Mouse (Mus musculus) forebrain, embryonic 16.5 days (tissue): ENCODE results near the gene Gm595. TPM values are rescaled to one million over a fixed set of nuclear protein-coding genes. Genes with fewer than 3 reads are reported as not detected.
A peak's percentile ranks its signal among the peaks of the same experiment; 100 is the strongest.

Experiments
- ATAC-seq: fragments of 200-750 bp; cut with Nextera tagmentation; 2 replicates; pipeline ENCODE4 v1.8.0; 2017; ENCODE audit warnings: mild to moderate bottlenecking, moderate library complexity
- H3K27ac ChIP-seq: fragments of 300-500 bp; sonication (generic); 2 replicates; pipeline ENCODE4 v1.5.1; 2014; ENCODE audit warnings: low read length, control low read depth
- H3K27me3 ChIP-seq: fragments of 300-500 bp; sonication (generic); replicated peaks from 2 replicates; pipeline ENCODE4 v1.6.1; 2014; ENCODE audit warnings: low read length; ENCODE audit not compliant: control insufficient read depth, insufficient read depth
- H3K36me3 ChIP-seq: fragments of 300-500 bp; sonication (generic); 2 replicates; pipeline ENCODE4 v1.6.1; 2014; ENCODE audit not compliant: control insufficient read depth, insufficient read depth
- H3K4me1 ChIP-seq: fragments of 300-500 bp; sonication (generic); replicated peaks from 2 replicates; pipeline ENCODE4 v1.6.1; 2014; ENCODE audit warnings: low read length; ENCODE audit not compliant: control insufficient read depth, insufficient read depth
- H3K4me2 ChIP-seq: fragments of 300-500 bp; sonication (generic); 2 replicates; pipeline ENCODE4 v1.6.1; 2014; ENCODE audit warnings: mild to moderate bottlenecking, low read length, control low read depth
- H3K4me3 ChIP-seq: fragments of 300-500 bp; sonication (generic); replicated peaks from 2 replicates; pipeline ENCODE4 v1.5.1; 2014; ENCODE audit warnings: mild to moderate bottlenecking, low read length, control low read depth
- H3K9ac ChIP-seq: fragments of 300-500 bp; sonication (generic); replicated peaks from 2 replicates; pipeline ENCODE4 v1.6.1; 2014; ENCODE audit warnings: low read depth, low read length, control low read depth
- H3K9me3 ChIP-seq: fragments of 300-500 bp; sonication (generic); 2 replicates; pipeline ENCODE4 v1.6.1; 2016; ENCODE audit warnings: low read length; ENCODE audit not compliant: control insufficient read depth
- WGBS: fragments of 180-500 bp; shearing (Covaris S2); extraction: QIAGEN DNeasy Blood & Tissue Kit; methylation state at CpG from one replicate; pipeline ENCODE4 v1.1.7; 2014; 5-methylcytosine and 5-hydroxymethylcytosine counted together
- polyA plus RNA-seq: library from polyadenylated mRNA; unstranded; fragments of >200 nt; fragmentation: Nextera tagmentation; extraction: Ambion mirVana; gene quantifications from 2 replicates; pipeline ENCODE4 v1.2.1, GENCODE M21; 2015

Gene Gm595
- polyA plus RNA-seq: not detected in 2 replicates

DNA sequence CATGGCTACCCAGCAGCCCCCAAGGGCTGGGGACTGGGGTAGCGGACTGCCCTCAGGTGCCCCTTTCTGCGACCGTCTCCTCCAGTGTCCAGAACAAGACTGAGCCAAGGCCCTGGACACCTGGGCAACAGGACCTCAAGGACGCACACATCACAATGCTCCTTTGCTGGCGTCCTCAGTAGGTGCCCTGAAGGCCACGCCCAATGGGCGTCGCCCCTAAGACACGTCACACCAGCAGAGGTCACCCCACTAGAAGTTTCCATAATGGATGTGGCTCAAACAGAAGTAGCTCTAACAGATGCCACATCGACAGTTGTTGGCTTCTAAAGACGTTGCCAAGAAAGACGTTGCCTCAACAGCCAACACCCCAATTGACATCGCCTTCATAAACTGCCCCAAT, at the start of gene Gm595:
TSS of gene Gm595 (minus strand) at position 101 of the 400 bp plus-strand sequence.
- ATAC-seq: no peak
- 93% methylated on average over 13 of the region's 13 CpGs for WGBS
- no peak within 1 kb of the TSS for H3K27ac ChIP-seq
- no peak within 1 kb of the TSS for H3K9ac ChIP-seq
- no peak within 1 kb of the TSS for H3K4me3 ChIP-seq
- H3K9me3 ChIP-seq: no peaks in the 10 kb centered on the region
- no peaks in the 10 kb centered on the region for H3K27me3 ChIP-seq
- no peaks in the 10 kb centered on the region for H3K4me1 ChIP-seq
- H3K36me3 ChIP-seq: no peaks in the 10 kb centered on the region
- H3K4me2 ChIP-seq: no peak within 1 kb of the TSS

DNA sequence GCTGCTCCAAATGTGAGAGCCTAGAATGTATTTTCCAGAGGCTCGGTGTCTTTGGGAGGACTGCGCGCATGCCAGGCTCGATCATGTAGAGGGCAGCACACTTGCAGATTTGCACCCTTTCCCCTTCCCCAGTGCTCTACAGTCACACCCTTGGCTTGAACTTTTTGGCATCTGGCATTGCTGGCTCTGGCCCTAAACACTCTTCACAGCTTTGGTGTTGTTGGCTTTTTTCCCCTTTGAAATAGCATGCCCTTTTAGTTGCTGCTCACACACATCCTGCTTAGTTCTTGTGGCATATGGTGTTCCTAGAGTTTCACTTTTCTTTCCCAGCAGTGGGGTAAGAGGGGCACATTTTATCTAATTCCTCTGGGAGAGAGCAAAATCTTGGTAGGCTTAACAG, 30.9 kb upstream of the Gm595 start:
- H3K36me3 ChIP-seq: no peaks in the 10 kb centered on the region
- no peak overlapping the region for H3K9ac ChIP-seq
- H3K9me3 ChIP-seq: no peaks in the 10 kb centered on the region
- H3K27ac ChIP-seq: no peak overlapping the region
- no peaks in the 10 kb centered on the region for H3K4me1 ChIP-seq
- no peak overlapping the region for H3K4me3 ChIP-seq
- WGBS: 81% methylated on average over 4 of the region's 4 CpGs
- ATAC-seq: peak; percentile 72
- H3K27me3 ChIP-seq: no peaks in the 10 kb centered on the region
- no peak overlapping the region for H3K4me2 ChIP-seq

DNA sequence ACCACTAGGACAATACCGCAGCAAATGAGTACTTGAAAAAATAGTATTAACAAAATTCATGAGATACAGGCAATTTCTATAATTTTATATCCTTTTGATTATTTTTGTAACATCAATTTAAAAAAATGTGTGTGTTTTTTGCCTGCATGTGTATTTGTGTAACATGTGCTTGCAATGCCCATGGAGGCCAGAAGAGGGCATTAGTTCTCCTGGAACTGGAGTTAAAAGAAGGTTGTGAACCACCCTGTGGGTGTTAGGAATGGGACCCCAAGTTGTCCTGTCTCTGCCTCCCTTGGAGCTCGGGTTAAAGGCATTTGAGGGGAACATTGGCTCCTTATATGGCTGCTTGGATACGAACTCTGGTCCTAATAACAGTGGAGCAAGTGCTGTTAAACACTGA, 26.2 kb upstream of the Gm595 start:
- Histone ChIP-seq H3K4me2 (no peak overlapping the region), H3K4me3 (no peak overlapping the region), H3K27ac (no peak overlapping the region), H3K9me3 (no peaks in the 10 kb centered on the region), H3K4me1 (no peaks in the 10 kb centered on the region), H3K36me3 (no peaks in the 10 kb centered on the region), H3K27me3 (no peaks in the 10 kb centered on the region), H3K9ac (no peak overlapping the region)
- no peak for ATAC-seq
- 86% methylated on average over 3 of the region's 3 CpGs for WGBS

DNA sequence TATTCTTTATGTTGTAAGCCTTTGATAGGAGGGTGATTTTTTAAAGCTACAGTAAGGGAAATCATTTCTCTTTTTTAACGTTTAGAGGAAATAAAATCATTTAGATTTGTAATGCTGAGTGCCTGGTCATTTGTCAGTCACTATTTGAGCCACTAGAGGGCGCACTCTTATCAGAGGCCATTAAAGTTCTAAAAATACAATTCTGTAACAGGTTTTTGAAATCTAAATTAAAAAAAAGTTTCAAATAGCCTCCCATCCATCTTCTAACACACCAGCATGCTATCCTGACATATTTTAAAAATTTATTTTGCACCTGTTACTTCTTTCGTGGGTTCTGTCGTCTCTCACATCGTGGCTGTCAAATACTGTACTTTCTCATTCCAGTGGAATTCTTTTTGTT, 22.0 kb upstream of the Gm595 start:
- no peaks in the 10 kb centered on the region for H3K36me3 ChIP-seq
- H3K4me1 ChIP-seq: no peaks in the 10 kb centered on the region
- no peaks in the 10 kb centered on the region for H3K9me3 ChIP-seq
- no peaks in the 10 kb centered on the region for H3K27me3 ChIP-seq
- 39% methylated on average over 5 of the region's 5 CpGs for WGBS
- H3K9ac ChIP-seq: no peak overlapping the region
- no peak overlapping the region for H3K4me2 ChIP-seq
- H3K4me3 ChIP-seq: no peak overlapping the region
- H3K27ac ChIP-seq: no peak overlapping the region
- ATAC-seq: no peak

DNA sequence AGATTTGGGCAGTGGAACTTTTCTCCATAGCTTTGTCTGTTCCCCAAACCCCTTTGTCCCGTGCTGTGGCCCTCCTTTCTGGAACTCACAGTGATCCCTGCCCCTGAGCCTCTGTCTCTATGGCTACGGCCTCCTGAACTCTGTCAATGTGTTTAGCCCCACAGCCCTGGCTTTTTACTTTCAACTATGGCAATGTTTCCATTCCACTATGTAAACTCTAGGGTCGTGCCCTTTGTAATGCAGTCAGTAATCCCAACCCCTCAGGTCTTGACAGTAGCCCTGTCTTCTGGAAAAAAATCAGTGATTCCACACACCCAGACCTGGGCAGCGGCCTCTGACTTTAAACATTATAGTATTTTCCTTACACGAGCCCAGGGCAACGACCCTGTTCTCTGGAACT, 19.3 kb upstream of the Gm595 start:
- H3K4me1 ChIP-seq: no peaks in the 10 kb centered on the region
- no peak for ATAC-seq
- H3K9ac ChIP-seq: no peak overlapping the region
- H3K4me3 ChIP-seq: no peak overlapping the region
- H3K27me3 ChIP-seq: no peaks in the 10 kb centered on the region
- WGBS: 56% methylated on average over 6 of the region's 6 CpGs
- H3K27ac ChIP-seq: no peak overlapping the region
- no peaks in the 10 kb centered on the region for H3K9me3 ChIP-seq
- no peak overlapping the region for H3K4me2 ChIP-seq
- H3K36me3 ChIP-seq: no peaks in the 10 kb centered on the region

DNA sequence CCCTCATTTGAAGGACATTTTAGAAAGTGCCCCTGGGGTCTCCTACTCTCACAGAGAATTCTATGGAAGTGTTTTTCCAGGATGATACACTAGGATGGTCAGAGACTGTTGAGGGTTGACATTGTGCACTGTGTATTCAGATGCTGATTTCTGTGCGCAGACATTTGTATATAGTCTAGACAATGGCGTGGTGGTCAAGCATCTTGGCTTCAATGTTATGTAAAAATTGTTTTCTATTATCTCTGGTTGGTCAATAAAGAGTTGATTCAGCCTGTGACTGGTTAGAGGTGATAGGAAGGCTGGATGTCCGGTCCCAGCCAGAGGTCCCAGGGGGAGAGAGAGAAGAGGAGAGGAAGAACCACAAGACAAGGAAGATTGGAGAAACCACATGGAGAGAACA, 16.4 kb upstream of the Gm595 start:
- Histone ChIP-seq H3K27ac (no peak overlapping the region), H3K9ac (no peak overlapping the region), H3K4me2 (no peak overlapping the region), H3K4me1 (no peaks in the 10 kb centered on the region), H3K4me3 (no peak overlapping the region), H3K9me3 (no peaks in the 10 kb centered on the region), H3K27me3 (no peaks in the 10 kb centered on the region), H3K36me3 (no peaks in the 10 kb centered on the region)
- ATAC-seq: no peak
- 89% methylated on average over 3 of the region's 3 CpGs for WGBS

DNA sequence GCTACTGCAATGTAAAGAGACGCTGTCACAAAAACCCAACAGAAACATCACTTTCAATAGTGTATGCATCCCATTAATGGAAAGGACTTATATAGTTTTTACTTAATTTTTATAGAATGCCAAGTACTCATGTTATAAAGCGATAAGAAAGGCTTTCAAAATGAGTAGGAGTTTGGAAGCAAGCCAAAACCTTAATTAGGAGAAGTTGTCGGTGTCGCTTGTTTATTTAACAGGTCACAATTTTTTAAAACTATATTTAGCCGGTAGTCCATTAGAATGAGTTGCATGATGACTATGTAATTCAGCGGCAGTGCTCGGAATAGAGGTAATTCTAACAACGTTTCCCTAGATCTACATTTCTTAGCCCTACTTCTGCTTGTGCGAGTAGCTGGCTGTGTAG, 12.7 kb upstream of the Gm595 start:
- H3K4me3 ChIP-seq: no peak overlapping the region
- WGBS: 76% methylated on average over 9 of the region's 9 CpGs
- H3K27ac ChIP-seq: no peak overlapping the region

DNA sequence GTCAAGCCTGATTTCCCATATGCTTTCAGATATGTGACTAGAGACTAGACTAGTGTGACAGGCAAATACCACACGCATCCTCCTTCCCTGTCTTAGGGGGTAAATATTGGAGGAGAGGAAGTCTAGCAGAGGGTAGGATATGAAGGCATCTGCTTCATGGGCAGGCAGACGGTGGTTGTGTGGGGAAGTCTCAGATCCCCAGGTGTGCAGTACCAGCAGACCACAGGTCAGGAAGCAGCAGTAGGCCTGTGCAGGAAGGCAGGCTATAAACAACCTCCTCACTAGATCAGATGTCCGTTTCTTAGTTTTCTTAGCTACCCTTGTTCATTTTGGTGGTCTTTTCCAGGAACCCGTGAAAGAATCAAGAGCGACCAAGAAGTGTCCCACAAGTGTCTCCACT, 7.1 kb upstream of the Gm595 start:
- Histone ChIP-seq H3K4me2 (no peak overlapping the region), H3K9ac (no peak overlapping the region), H3K27me3 (no peaks in the 10 kb centered on the region), H3K4me3 (no peak overlapping the region), H3K4me1 (no peaks in the 10 kb centered on the region), H3K9me3 (no peaks in the 10 kb centered on the region), H3K36me3 (no peaks in the 10 kb centered on the region), H3K27ac (no peak overlapping the region)
- ATAC-seq: no peak
- 85% methylated on average over 5 of the region's 5 CpGs for WGBS

More for the DNA sequence above, 12.7 kb upstream of the Gm595 start:
- H3K4me2 ChIP-seq: no peak overlapping the region
- no peaks in the 10 kb centered on the region for H3K9me3 ChIP-seq
- ATAC-seq: no peak
- H3K9ac ChIP-seq: no peak overlapping the region
- H3K36me3 ChIP-seq: no peaks in the 10 kb centered on the region
- no peaks in the 10 kb centered on the region for H3K4me1 ChIP-seq
- no peaks in the 10 kb centered on the region for H3K27me3 ChIP-seq
